Mouse (Mus musculus): ENCODE measurements at regions not wholly inside any gene's neighbourhood (a gene's known extent, or its start where the extent isn't known, plus 50 kb on each side); places are given as distances from the start of the nearest gene placed in this dataset.

DNA sequence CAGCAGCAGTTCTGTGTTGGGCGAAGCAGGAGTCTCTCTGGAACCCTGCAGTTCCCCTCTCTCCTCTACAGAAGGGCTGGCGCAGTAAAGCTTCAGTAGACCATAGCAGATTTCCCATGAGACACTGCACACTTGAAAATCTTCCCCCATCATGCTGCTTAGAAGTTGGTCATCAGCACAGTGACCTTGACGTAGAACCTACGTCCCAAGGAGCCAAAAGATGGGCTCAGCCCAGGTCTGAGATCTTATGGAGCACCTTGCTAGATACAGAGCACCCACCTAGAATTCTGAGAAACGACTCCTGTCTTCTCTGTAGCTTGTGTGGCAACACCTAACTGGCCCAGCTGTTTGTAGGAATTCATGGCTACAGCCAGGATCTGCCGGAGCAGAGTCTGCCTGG lies 51.7 kb upstream of the Hmga2 start:
- no peaks in the 10 kb centered on the region for H3K4me1 ChIP-seq (ENCODE audit: control insufficient read depth, insufficient read depth, low read length)
- H3K27ac ChIP-seq (ENCODE audit: insufficient read depth, low read depth, low read length): no peak overlapping the region
- 91% methylated on average over 6 of the region's 6 CpGs for WGBS
- TF ChIP-seq POLR2A (IDR thresholded peaks at IDR 0.05; ENCODE audit: insufficient read depth, low read depth, low read length): no peak
- no peak for TF ChIP-seq CTCF (IDR thresholded peaks at IDR 0.05; ENCODE audit: insufficient read depth, low read depth, low read length)
- H3K4me3 ChIP-seq (ENCODE audit: insufficient read depth, low read depth, low read length): no peak overlapping the region

DNA sequence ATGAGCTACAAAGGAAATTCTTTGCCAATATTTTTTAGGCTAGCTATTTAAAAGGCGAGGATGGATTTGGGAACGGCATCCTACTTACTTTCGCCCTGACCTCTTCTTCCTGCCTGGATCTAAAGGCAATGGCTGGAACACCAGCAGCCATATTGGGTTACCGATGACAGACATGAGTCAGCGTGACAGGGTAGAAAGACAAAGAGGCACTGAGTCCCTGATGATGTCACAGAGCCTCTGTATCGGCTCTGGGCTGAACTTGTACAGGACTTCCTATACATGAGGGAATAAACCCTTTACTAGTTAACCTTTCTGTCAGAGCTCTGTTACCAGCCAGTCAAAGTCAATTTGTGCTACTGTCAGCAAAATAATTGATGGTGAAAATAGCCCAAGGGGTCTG lies 50.7 kb upstream of the Hmga2 start:
- no peaks in the 10 kb centered on the region for H3K4me1 ChIP-seq (ENCODE audit: control insufficient read depth, insufficient read depth, low read length)
- TF ChIP-seq POLR2A (IDR thresholded peaks at IDR 0.05; ENCODE audit: insufficient read depth, low read depth, low read length) (no peak), CTCF (IDR thresholded peaks at IDR 0.05; ENCODE audit: insufficient read depth, low read depth, low read length) (no peak)
- H3K4me3 ChIP-seq (ENCODE audit: insufficient read depth, low read depth, low read length): no peak overlapping the region
- WGBS: 89% methylated on average over 6 of the region's 6 CpGs
- H3K27ac ChIP-seq (ENCODE audit: insufficient read depth, low read depth, low read length): no peak overlapping the region

Data from olfactory bulb, adult 2 months (tissue).